Mouse (Mus musculus) heart, postnatal 4 days (tissue): ENCODE results near the gene Nol12. TPM values are rescaled to one million over a fixed set of nuclear protein-coding genes. Genes with fewer than 3 reads are reported as not detected.

Experiments used
- DNase-seq: peaks from one replicate; pipeline ENCODE4 v3.0.0; 2021
- microRNA-seq, 2 experiments: library from miRNA; unstranded; fragments of <30 nt; microRNA quantifications; one replicate each; pipeline ENCODE4 v1.2.0; 2021 to 2022
- total RNA-seq, 2 experiments: library from RNA; stranded (reverse); gene quantifications; 2 replicates each; pipeline ENCODE4 v1.2.3; 2021

Gene Nol12
- total RNA-seq, 2 experiments from 2014 or later: 20.2 to 22.6 TPM

GRCm38 (mm10) chr15:78992925-78993324 lies 58.2 kb downstream of the Nol12 start:
- DNase-seq: no peak

Small RNA genes lying within 50 kb of the gene (microRNA-seq; reads per million reads assigned to microRNA genes)
- gene Mir6955: 0.41 to 0.69 reads per million in 2 experiments

Other genes starting within 250 kb of the Nol12 start
- 1 to 10 TPM in 1 of 2 experiments, under 1 TPM in 1; 0.95 to 1.3 TPM for gene Elfn2, start 216.2 kb upstream of the Nol12 start, total RNA-seq
- gene Mfng, start 161.5 kb upstream of the Nol12 start, total RNA-seq: 10 to 100 TPM; 17.6 to 18.1 TPM
- 10 to 100 TPM; 15.9 to 18.8 TPM for gene Card10, start 131.9 kb upstream of the Nol12 start, total RNA-seq
- gene Cdc42ep1, start 92.3 kb upstream of the Nol12 start, total RNA-seq: 10 to 100 TPM; 55.3 to 59.9 TPM
- gene Lgals2, start 79.4 kb upstream of the Nol12 start, total RNA-seq: not detected
- gene Gga1, start 57.7 kb upstream of the Nol12 start, total RNA-seq: 10 to 100 TPM; 47.1 to 47.6 TPM
- gene Gm49510, start 35.3 kb upstream of the Nol12 start, total RNA-seq: under 1 TPM in 1 of 2 experiments, not detected in 1; 0.29 TPM
- gene Sh3bp1, start 35.2 kb upstream of the Nol12 start, total RNA-seq: 10 to 100 TPM in 1 of 2 experiments, 1 to 10 TPM in 1; 7.7 to 11.1 TPM
- 1 to 10 TPM; 9.3 to 9.4 TPM for gene Pdxp, start 21.0 kb upstream of the Nol12 start, total RNA-seq
- gene Lgals1, start 8.2 kb upstream of the Nol12 start, total RNA-seq: 100 to 1,000 TPM; 465 to 471 TPM
- 10 to 100 TPM; 59.0 to 68.2 TPM for gene Triobp, start 12.8 kb downstream of the Nol12 start, total RNA-seq
- 100 to 1,000 TPM; 262 to 304 TPM for gene H1f0, start 93.5 kb downstream of the Nol12 start, total RNA-seq
- gene Galr3, start 107.0 kb downstream of the Nol12 start, total RNA-seq: not detected
- gene Ankrd54, start 128.0 kb downstream of the Nol12 start, total RNA-seq: 10 to 100 TPM; 11.8 to 12.7 TPM
- 100 to 1,000 TPM; 103 to 109 TPM for gene Eif3l, start 140.2 kb downstream of the Nol12 start, total RNA-seq
- 100 to 1,000 TPM in 1 of 2 experiments, 10 to 100 TPM in 1; 92.8 to 101 TPM for gene Micall1, start 174.0 kb downstream of the Nol12 start, total RNA-seq
- gene Polr2f, start 206.1 kb downstream of the Nol12 start, total RNA-seq: 100 to 1,000 TPM; 126 to 139 TPM
- gene 1700088E04Rik, start 206.3 kb downstream of the Nol12 start, total RNA-seq: 1 to 10 TPM; 1.2 to 2.1 TPM
- under 1 TPM; 0.55 to 0.90 TPM for gene Sox10, start 230.3 kb downstream of the Nol12 start, total RNA-seq